Mouse (Mus musculus): ENCODE results near the gene Kiss1. TPM values are rescaled to one million over a fixed set of nuclear protein-coding genes. Genes with fewer than 3 reads are reported as not detected.

Kiss1 gene
- not detected in 2 replicates for polyA plus RNA-seq (2015; fragmentation: Nextera tagmentation; extraction: Ambion mirVana)

DNA sequence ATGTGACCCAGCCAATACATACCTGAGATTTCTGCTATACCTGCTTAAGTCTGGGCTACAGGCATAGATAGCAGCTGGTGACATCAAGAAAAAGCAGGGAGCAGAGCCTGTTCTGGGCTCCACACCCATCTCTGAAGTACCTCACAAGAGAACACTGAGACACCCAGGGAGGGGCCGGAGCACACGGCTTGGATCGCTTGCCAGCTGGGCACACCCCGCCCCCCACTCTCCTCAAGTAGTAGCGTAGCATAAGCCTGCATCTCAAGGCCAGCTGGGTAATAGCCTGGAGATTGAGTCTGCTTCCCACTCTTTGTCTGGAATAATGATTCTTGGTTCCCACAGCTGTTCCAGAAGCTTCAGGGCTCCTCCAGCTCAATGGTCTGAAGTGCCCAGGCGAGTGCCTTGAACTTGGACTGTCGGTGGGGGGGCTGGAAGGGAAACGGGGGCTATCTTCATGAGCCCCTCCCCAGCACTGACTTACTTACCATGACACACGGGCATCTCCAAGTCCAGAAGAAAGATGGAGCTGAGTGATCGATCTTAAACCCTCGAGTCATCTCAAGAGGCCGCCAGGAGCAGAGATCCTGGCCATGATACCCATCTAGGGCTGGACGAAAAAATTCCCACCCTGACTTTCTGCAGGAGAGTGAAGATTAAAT lies at the start of gene Kiss1:
Gene Kiss1 (plus strand): TSS at position 609 of the 659 bp plus-strand sequence.

DNA sequence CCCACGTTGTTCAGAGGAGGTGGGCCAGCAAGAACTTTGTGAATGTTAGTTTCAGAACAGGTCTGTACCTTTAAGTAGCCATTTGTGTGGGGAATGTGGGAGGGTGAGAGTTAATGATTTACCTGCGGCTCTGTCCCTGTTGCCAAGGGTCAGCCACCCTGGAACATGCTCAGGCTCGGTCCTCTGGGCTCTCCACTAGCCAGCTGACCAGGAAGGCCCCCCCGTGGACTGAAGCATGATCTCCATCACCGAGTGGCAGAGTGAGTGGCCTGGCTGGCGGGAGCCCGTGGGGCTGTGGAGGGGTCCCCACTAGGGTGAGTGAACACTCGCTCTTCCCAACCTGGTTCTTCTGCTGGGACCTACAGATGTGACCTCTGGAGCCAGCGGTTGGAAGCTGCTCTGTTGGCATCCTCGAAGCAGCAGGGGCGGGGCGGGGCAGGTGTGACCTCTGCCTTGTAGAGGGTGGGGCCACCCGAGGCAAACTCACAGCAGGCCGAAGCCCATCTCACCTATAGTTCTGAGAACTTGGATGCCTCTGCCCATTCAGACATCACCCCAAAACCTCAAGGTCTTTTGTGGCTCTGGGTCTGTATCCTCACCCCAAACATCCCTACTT lies 11.9 kb upstream of the Kiss1 start, which contains the start of gene Golt1a:
Gene Golt1a (plus strand): TSS at position 149 of the 616 bp plus-strand sequence.

DNA sequence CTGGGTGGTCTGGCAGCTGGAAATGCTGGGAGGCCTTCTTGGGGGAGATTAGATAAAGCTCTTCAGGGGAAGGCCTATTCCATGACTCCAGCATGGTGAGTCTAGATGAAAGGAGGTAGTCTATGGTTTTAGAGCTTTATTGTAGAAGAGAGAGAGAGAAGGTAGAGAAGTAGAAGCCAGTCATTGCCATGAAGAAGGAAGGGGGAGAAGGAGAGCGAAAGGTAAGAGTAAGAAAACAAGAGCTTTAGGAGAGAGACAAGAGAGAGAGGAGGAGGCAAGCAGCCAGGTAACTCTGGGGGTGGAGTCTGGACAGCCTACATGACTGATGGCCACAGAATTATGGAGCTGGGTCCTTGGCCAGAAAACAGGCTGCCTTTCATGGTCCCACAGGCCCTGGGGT lies 28.5 kb downstream of the Kiss1 start, which contains the start of gene Ren1:
Gene Ren1 (plus strand): TSS at position 301 of the 400 bp plus-strand sequence.

DNA sequence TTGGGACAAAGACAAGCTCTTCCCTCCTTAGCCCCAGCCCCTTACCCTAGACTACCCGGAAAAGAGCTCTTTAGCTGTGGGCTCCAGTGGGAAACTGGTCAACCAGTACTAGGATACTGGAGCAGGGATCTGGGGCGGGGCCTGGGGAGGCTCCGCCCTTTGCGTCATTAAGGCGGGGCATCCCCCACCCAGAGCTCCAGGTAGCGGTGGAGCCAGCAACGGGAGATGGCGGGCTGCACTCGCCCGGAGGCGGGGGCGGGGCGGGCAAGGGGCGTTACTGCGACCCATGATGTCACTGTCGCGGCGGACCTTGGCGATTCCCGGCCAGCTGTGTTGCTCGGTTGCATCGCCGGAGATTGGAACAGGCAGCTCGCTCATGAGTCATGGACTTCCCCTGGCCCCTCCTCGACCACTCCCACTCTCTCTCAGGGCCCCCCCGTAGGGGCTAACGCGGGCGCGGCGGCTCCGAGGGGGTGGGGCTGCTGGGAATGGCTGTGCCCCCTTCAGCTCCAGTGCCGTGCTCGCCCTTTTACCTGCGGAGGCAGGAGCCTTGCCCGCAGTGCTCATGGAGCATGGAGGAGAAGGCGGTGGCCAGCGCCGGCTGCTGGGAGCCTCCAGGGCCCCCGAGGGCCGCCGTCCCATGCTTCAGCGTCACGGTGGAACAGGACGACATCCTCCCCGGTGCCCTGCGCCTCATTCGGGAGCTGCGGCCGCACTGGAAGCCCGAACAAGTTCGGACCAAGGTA lies 41.8 kb downstream of the Kiss1 start, which contains the start of gene Etnk2:
Gene Etnk2 (plus strand): TSS at position 297 of the 746 bp plus-strand sequence.

Other genes with a start within 250 kb of the Kiss1 start
- 15.8 and 17.5 TPM in 2 replicates for gene Ppp1r15b, start 190.7 kb upstream of the Kiss1 start, polyA plus RNA-seq (2015; fragmentation: Nextera tagmentation; extraction: Ambion mirVana)
- gene Plekha6, start 157.7 kb upstream of the Kiss1 start, polyA plus RNA-seq (2015; fragmentation: Nextera tagmentation; extraction: Ambion mirVana) = 0.69 and 0.84 TPM in 2 replicates
- not detected in 2 replicates for gene Golt1a, start 12.1 kb upstream of the Kiss1 start, polyA plus RNA-seq (2015; fragmentation: Nextera tagmentation; extraction: Ambion mirVana)
- gene Ren1, start 28.6 kb downstream of the Kiss1 start, polyA plus RNA-seq (2015; fragmentation: Nextera tagmentation; extraction: Ambion mirVana) = 0.12 TPM in 1 of 2 replicates, not detected in the other
- 0.09 and 0.12 TPM in 2 replicates for gene Etnk2, start 41.7 kb downstream of the Kiss1 start, polyA plus RNA-seq (2015; fragmentation: Nextera tagmentation; extraction: Ambion mirVana)
- gene Sox13, start 102.5 kb downstream of the Kiss1 start, polyA plus RNA-seq (2015; fragmentation: Nextera tagmentation; extraction: Ambion mirVana) = 2.3 and 2.7 TPM in 2 replicates

All from skeletal muscle tissue, postnatal 0 days (tissue).